Mouse (Mus musculus) adrenal gland, adult 2 months (tissue): ENCODE data around the gene Gm13694. TPM values are rescaled to one million over a fixed set of nuclear protein-coding genes. Genes with fewer than 3 reads are reported as not detected.
"Not testable (repeated sequence)": the region's sequence is repeated elsewhere in the genome, so short reads cannot be mapped to it uniquely, and the experiment has no call there.

ENCODE experiments used
- DNase-seq: peaks from one replicate; pipeline ENCODE4 v3.0.0; 2021
- long read RNA-seq: library from polyadenylated mRNA; stranded (forward); transcript quantifications from one replicate; pipeline ENCODE4 v2.0.0, GENCODE M21; 2021
- polyA plus RNA-seq: library from polyadenylated mRNA; depleted of rRNA; stranded (reverse); fragments of >200 nt; gene quantifications from 2 replicates; pipeline ENCODE4 v1.2.3, GENCODE M21; 2012; rRNA removed
- total RNA-seq, 2 experiments: library from RNA; stranded (reverse); gene quantifications; 2 replicates each; pipeline ENCODE4 v1.2.3; 2021

Gene Gm13694
- total RNA-seq (1 to 10 TPM; 1.1 to 1.5 TPM), polyA plus RNA-seq (not detected in 2 replicates)
- long read RNA-seq = 0 reads

DNA sequence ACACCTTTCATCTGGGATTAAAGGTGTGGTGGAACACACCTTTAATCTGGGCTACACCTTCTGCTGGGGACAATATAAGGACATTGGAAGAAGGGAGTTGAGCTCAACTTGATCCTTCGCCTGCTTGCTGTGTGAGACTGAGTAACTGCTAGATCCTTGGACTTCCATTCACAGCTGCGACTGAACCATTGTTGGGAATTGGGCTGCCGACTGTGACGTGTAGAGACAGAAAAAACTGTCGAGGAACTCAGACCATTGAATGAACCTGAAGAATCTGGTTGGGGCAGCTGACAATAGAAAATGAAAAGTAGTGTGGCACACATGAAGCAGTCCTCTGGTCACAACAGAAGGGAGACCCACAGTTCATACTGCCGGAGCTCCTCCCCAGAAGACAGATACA lies at the start of gene Gm13694:
Gm13694 (plus strand) TSS at position 301 of the 400 bp plus-strand sequence.
- DNase-seq = not testable (repeated sequence)

DNA sequence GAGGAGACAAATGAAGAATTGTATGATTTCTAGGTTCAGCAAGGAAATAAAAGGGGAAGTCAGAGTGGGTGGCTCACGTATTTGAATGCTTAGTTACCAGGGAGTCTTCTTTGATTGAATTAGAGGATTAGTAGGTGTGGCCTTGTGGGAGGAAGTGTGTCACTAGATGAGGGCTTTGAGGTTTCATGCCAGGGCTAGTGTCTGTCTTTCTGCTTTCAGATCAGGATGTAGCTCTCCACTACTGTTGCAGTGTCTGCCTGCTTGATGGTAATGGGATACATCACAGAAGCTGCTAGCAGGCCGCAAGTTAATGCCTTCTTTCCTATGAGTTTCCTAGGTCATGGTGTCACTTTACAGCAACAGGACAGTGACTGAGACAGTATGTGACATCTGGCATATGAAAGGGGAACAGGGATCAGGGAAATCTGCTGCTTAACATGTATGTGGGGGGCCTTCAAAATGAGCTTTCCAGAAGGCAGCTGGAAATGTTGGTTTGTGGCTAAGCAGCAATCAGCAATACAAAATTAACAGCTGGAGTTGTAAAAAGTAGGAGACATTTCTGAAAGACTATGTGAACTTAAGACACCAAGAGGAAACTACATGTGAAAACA lies 49.1 kb upstream of the Gm13694 start:
- DNase-seq = no peak

DNA sequence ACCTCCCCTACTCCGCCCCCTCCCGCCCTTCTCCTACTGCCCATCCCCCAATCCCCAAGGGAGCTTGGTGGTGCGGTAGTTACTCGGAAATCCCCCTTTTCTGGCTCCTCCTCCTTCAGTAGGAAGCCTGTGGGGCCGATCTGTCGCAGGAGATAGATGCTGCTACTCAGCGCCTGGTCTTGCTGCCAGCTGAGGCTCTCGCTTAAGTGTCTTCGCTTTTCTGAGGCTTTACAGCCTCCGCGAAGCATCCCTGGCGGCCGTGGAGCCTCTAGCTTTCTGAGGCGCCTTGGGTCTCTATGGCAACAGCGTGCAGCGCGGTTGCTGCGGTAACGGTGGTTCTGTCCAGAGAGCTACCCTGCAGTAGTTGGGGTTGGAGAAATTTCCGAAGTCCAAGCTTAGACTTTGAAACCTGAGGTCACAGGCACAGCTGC lies 37.8 kb upstream of the Gm13694 start, which contains the start of gene Zswim2:
Zswim2 (minus strand) TSS at position 298 of the 431 bp plus-strand sequence.
- peak; percentile 8 for DNase-seq

DNA sequence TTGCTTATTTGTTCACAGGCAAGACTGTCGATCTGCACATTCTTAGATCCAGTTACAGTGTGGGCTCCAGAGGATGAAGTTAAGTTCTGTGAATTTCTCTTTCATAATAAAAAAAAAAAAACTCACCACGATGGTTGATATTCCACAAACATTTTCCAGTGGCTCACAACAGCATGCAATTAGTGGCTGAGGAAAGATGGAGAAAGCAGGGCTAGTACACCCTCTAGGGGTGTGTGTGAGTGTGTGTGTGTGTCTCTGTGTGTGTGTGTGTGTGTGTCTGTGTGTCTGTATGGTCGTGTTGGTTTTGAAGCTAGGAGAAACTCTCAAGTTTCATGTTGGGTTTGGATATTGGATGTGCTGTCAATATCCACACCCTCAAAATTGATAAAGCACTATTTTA lies 37.4 kb upstream of the Gm13694 start:
- DNase-seq = no peak

DNA sequence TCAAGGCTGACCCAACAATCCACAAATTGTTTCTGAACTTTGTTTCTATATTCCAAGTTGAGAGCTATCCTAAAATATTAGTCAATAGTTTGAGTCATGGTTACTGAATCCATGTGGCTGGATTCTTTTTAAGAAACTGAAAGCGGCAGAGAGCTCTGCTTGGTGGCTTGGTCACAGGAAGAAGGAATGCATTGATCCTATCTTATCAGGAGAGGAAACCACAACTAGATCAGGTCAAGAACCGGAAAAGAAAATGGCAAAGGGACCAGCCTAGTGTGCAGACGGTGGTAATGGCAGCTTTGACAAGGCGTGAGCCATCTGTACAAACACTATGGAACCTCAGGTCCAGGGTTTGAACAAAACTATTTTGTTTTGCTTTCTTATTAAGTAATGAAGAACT lies 36.9 kb upstream of the Gm13694 start:
- no peak for DNase-seq

DNA sequence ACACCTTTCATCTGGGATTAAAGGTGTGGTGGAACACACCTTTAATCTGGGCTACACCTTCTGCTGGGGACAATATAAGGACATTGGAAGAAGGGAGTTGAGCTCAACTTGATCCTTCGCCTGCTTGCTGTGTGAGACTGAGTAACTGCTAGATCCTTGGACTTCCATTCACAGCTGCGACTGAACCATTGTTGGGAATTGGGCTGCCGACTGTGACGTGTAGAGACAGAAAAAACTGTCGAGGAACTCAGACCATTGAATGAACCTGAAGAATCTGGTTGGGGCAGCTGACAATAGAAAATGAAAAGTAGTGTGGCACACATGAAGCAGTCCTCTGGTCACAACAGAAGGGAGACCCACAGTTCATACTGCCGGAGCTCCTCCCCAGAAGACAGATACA lies 23.3 kb upstream of the Gm13694 start, which contains the start of gene Gm13698:
Gm13698 (plus strand) TSS at position 301 of the 400 bp plus-strand sequence.
- not testable (repeated sequence) for DNase-seq

DNA sequence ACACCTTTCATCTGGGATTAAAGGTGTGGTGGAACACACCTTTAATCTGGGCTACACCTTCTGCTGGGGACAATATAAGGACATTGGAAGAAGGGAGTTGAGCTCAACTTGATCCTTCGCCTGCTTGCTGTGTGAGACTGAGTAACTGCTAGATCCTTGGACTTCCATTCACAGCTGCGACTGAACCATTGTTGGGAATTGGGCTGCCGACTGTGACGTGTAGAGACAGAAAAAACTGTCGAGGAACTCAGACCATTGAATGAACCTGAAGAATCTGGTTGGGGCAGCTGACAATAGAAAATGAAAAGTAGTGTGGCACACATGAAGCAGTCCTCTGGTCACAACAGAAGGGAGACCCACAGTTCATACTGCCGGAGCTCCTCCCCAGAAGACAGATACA lies 17.5 kb upstream of the Gm13694 start, which contains the start of gene Gm13693:
Gm13693 (plus strand) TSS at position 301 of the 400 bp plus-strand sequence.
- DNase-seq = not testable (repeated sequence)

DNA sequence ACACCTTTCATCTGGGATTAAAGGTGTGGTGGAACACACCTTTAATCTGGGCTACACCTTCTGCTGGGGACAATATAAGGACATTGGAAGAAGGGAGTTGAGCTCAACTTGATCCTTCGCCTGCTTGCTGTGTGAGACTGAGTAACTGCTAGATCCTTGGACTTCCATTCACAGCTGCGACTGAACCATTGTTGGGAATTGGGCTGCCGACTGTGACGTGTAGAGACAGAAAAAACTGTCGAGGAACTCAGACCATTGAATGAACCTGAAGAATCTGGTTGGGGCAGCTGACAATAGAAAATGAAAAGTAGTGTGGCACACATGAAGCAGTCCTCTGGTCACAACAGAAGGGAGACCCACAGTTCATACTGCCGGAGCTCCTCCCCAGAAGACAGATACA lies 11.7 kb upstream of the Gm13694 start, which contains the start of gene Gm13695:
Gm13695 (plus strand) TSS at position 301 of the 400 bp plus-strand sequence.
- DNase-seq = not testable (repeated sequence)

DNA sequence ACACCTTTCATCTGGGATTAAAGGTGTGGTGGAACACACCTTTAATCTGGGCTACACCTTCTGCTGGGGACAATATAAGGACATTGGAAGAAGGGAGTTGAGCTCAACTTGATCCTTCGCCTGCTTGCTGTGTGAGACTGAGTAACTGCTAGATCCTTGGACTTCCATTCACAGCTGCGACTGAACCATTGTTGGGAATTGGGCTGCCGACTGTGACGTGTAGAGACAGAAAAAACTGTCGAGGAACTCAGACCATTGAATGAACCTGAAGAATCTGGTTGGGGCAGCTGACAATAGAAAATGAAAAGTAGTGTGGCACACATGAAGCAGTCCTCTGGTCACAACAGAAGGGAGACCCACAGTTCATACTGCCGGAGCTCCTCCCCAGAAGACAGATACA lies 5.9 kb upstream of the Gm13694 start, which contains the start of gene Gm13696:
Gm13696 (plus strand) TSS at position 301 of the 400 bp plus-strand sequence.
- not testable (repeated sequence) for DNase-seq

DNA sequence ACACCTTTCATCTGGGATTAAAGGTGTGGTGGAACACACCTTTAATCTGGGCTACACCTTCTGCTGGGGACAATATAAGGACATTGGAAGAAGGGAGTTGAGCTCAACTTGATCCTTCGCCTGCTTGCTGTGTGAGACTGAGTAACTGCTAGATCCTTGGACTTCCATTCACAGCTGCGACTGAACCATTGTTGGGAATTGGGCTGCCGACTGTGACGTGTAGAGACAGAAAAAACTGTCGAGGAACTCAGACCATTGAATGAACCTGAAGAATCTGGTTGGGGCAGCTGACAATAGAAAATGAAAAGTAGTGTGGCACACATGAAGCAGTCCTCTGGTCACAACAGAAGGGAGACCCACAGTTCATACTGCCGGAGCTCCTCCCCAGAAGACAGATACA lies 5.7 kb downstream of the Gm13694 start, which contains the start of gene Gm13697:
Gm13697 (plus strand) TSS at position 301 of the 400 bp plus-strand sequence.
- not testable (repeated sequence) for DNase-seq

DNA sequence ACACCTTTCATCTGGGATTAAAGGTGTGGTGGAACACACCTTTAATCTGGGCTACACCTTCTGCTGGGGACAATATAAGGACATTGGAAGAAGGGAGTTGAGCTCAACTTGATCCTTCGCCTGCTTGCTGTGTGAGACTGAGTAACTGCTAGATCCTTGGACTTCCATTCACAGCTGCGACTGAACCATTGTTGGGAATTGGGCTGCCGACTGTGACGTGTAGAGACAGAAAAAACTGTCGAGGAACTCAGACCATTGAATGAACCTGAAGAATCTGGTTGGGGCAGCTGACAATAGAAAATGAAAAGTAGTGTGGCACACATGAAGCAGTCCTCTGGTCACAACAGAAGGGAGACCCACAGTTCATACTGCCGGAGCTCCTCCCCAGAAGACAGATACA lies 11.5 kb downstream of the Gm13694 start, which contains the start of gene Gm13691:
Gm13691 (plus strand) TSS at position 301 of the 400 bp plus-strand sequence.
- not testable (repeated sequence) for DNase-seq

DNA sequence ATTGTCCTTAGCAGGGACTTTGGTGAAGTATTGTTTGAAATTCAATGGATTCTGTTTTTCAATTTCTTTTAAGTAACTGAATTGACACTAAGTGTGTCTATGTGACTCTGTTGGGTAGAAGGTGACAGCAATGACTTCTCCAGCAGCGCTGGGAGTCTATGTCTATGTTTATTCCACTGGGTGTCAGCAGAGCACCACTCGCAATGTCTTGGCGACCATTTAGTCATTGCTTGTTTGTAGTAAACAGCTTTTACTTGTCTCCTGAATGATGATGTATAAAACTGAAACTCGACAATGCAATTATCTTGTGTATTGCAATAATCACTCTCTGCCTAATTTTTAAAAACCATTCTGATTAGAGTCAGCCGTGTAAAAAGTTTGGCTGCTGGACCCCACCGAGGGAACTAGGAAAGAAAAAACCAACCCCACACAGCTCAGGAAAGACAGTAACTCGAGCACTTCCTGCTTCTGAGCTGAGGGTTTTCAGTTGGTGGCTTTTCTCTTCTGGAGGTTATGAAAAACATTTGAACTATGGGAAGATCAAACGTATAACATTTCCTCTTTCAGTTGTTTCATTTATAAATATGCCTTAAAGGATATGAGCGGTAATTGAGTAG lies 15.0 kb downstream of the Gm13694 start:
- not testable (repeated sequence) for DNase-seq

DNA sequence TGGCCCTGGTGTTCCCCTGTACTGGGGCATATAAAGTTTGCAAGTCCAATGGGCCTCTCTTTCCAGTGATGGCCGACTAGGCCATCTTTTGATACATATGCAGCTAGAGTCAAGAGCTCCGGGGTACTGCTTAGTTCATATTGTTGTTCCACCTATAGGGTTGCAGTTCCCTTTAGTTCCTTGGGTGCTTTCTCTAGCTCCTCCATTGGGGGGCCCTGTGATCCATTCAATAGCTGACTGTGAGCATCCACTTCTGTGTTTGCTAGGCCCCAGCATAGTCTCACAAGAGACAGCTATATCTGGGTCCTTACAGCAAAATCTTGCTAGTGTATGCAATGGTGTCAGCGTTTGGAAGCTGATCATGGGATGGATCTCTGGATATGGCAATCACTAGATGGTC lies 15.8 kb downstream of the Gm13694 start:
- DNase-seq = not testable (repeated sequence)

DNA sequence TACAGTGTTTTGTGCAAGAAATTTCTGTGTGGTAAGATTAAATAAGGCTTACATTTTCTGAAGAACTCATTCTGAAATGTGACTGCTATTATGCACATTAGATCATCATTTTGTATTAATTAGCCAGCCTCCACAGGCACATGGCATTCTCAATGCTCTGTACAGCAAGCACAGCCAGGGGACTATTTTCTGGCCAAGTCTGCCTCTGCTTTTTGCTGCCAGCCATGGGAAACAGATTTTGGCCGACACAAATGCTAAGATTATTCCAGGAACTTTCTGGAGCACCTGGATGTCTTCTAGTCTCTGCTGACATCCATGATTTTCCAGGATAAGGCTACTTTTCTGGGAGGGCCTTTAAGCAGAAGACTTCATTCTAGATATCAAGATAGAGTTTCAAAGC lies 30.2 kb downstream of the Gm13694 start:
- no peak for DNase-seq

DNA sequence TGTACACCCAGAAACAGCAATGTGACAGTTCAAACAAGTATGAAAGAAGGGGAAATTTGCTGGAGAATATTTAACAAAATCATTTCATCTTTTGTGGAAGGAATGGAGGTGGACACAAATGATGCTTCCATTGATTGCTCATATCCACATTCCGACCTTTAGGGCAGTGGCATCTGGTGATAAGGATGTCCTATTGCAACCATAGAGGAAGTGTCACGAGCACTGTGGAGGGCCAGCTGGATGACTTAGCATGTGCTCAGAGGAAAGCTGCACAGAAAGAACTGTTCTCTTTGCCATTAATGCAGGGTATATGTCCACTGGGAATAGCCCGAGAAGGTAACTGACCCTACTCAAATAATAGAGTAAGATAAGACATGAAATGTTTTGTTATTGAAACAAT lies 31.1 kb downstream of the Gm13694 start:
- no peak for DNase-seq

DNA sequence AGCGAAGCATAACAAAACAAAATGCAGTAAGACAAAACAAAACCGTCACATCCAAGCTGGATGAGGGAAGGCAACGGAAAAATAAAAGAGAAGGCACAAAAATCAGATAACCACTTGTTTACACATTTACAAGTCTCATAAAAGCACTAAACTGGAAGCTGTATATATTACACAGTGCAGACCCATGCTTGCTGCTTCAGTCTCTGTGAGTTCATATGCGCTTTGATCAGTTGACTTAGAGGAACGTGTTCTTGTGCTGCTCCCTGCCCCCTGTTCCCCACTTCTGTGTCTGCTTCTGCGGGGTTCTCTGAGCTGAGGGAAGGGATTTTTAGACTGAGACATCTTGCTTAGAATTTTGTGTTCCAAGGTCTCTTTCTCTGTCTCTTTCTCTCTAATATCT lies 35.8 kb downstream of the Gm13694 start:
- no peak for DNase-seq

DNA sequence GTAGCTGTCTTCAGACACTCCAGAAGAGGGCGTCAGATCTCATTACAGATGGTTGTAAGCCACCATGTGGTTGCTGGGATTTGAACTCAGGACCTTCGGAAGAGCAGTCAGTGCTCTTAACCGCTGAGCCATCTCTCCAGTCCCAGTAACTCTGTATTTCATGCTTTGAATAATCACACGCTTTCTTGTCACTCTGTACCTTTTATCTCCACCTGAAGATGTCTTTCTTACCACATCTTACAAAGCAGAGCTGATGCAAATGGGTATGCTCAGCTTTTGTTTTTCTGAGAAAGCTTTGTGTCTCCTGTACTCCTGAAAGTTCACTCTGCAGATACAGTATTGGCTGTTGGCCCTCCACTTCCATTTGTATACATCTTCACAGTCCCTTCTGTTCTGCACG lies 37.6 kb downstream of the Gm13694 start:
- not testable (repeated sequence) for DNase-seq

DNA sequence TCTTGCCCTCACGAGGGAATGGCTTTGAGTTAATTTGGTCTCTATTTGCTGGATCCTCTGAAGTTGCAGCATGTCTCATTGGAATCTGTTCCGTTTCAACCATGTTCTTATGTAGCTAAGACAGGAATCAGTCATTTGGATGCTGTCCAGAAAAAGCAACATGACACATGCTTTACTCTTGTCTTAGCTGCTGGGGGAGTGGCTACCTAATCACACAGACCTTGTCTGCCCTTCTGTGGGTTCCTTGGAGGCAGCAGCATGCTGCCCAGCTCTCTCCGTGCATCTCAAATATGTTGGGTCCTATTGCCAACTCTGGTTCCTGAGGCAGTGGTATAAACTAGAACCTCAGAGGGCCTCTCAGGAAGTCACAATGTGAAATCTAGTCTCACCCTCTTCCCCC lies 39.6 kb downstream of the Gm13694 start:
- no peak for DNase-seq

DNA sequence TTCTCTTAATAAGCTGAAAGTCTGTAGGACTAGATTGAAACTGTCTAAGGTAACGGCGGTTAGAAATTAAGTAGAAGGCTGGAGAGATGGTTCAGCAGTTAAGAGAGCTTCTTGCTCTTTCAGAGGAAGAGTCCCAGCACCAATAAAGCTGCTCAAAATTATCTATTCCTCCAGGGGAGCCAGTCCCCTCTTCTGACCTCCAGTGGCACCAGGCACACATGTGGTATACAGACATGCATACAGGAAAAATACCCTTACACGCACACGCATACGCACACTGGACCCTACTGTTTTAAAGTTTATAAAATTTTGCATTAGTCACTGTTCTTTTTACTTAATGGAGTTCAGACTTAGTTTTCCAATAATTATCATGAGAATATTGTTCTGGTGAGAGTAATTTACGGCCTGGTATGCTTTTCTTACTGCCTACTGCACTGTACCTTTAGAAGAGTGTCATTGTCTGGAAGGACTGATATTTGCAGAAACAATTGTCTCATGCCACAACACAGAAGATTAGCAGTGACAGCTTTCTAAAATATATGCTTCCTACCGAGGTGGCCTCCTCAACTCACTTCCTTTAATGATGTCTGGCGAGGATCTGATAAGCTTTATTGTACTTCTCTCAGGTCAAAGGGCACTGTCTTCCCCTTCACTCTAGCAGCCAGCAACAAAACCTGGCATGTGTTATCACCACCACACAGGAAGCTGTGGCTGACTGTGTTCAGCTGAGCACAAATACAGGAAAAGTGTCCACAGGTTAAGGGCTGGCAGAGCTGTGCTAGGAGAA lies 41.0 kb downstream of the Gm13694 start:
- DNase-seq = peak; percentile 43

DNA sequence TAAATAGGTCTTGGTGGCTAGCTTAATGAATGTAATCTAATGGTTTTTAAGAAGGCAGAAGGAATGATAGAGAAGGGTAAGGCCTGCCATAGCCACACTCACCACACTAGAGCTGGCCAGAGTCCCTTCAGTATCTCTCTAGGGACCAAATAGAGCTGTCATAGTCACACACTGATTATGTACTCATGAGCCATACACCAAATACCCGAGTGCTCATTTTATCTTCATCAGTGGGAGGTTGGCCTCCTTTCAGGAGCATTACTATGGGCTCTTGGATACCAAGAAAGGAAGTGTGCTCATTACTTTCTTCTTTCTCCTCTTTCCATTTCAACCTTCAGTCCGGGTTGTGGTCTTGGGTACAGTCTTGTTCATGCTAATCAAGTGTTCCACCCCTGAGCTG lies 43.2 kb downstream of the Gm13694 start:
- DNase-seq = no peak

DNA sequence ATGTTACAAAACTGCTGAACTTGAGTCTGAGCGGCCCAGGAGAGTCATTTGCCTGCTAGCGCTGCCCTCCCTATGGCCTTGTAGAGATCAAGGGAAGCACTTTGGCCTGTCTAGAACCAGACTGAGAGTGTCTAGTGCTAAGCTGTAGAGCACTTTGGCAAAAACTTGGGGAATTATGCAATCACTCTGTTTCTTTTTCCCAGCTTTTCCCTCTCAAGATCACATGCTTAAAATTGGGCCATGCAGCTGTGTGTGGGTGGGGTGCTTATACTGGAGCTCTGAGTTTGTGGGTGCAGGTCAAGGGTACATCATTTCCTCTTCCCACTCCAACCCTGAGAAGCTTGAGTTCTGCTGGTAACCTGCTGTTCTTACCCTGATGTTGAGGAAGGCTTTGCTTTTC lies 44.2 kb downstream of the Gm13694 start:
- DNase-seq = peak; percentile 9

DNA sequence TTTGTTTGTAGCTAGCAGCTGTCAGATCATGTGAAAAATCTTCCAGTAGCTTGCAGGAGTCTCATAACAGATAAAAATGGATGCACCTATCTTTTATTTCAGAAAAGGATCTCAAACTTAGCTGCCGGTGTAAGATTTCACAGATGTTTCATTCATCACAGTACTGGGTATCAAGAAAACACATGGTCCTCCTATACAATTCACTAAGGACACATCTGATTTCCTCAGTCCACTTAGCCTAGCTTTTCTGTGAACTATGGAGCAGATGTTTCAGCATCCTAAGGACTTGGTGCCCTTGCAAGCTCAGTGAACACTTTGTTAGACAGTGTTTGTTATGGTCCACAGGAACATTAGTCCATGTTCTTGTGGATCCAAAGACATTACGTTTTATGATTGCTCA lies 44.6 kb downstream of the Gm13694 start:
- no peak for DNase-seq
